Mouse (Mus musculus): ENCODE measurements around the gene Slc25a26. TPM values are rescaled to one million over a fixed set of nuclear protein-coding genes. Genes with fewer than 3 reads are reported as not detected.

Slc25a26 gene
- polyA plus RNA-seq, 1 experiment = 4.6 TPM

GRCm38 (mm10) chr6:94643989-94644388 lies 143.9 kb downstream of the Slc25a26 start:
- Histone ChIP-seq H3K36me3 (ENCODE audit: control insufficient read depth, insufficient read depth) (no peaks in the 10 kb centered on the region), H3K4me3 (ENCODE audit: insufficient read depth, poor library complexity, severe bottlenecking) (no peak overlapping the region), H3ac (ENCODE audit: control insufficient read depth, insufficient read length, low read depth) (no peak overlapping the region), H3K27me3 (ENCODE audit: control insufficient read depth, insufficient read depth, insufficient read length) (no peaks in the 10 kb centered on the region), H3K79me2 (ENCODE audit: control insufficient read depth, insufficient read depth) (peaks cover 29% of the 10 kb centered on the region), H3K79me3 (ENCODE audit: low read depth) (peaks cover 1% of the 10 kb centered on the region)
- no peak for TF ChIP-seq MYOG (IDR thresholded peaks at IDR 0.05; ENCODE audit: control insufficient read depth, extremely low read depth, insufficient read length)
- no peak for TF ChIP-seq CEBPB (IDR thresholded peaks at IDR 0.05; ENCODE audit: low read depth)
- no peak for TF ChIP-seq MYOD1 (IDR thresholded peaks at IDR 0.05; ENCODE audit: control insufficient read depth, insufficient read length, low read depth)
- no peak for TF ChIP-seq FOSL1 (IDR thresholded peaks at IDR 0.05; ENCODE audit: insufficient read depth, low read length, poor library complexity, severe bottlenecking)
- TF ChIP-seq CTCF (IDR thresholded peaks at IDR 0.05; ENCODE audit: control insufficient read depth, insufficient read depth, insufficient read length) = no peak
- no peak for TF ChIP-seq MAX (IDR thresholded peaks at IDR 0.05)
- no peak for TF ChIP-seq USF1 (IDR thresholded peaks at IDR 0.05; ENCODE audit: low read depth)

GRCm38 (mm10) chr6:94644641-94645040 lies 144.5 kb downstream of the Slc25a26 start:
- TF ChIP-seq CEBPB (IDR thresholded peaks at IDR 0.05; ENCODE audit: low read depth) = no peak
- H3K4me3 ChIP-seq (ENCODE audit: insufficient read depth, poor library complexity, severe bottlenecking) = no peak overlapping the region
- H3K79me2 ChIP-seq (ENCODE audit: control insufficient read depth, insufficient read depth) = peaks cover 29% of the 10 kb centered on the region
- H3K79me3 ChIP-seq (ENCODE audit: low read depth) = peaks cover 1% of the 10 kb centered on the region
- no peaks in the 10 kb centered on the region for H3K36me3 ChIP-seq (ENCODE audit: control insufficient read depth, insufficient read depth)
- H3K27me3 ChIP-seq (ENCODE audit: control insufficient read depth, insufficient read depth, insufficient read length) = no peaks in the 10 kb centered on the region
- H3ac ChIP-seq (ENCODE audit: control insufficient read depth, insufficient read length, low read depth) = no peak overlapping the region

- TF ChIP-seq USF1 (IDR thresholded peaks at IDR 0.05; ENCODE audit: low read depth) (no peak), MYOG (IDR thresholded peaks at IDR 0.05; ENCODE audit: control insufficient read depth, extremely low read depth, insufficient read length) (no peak), CEBPB (IDR thresholded peaks at IDR 0.05; ENCODE audit: low read depth) (peak; percentile 74), MYOD1 (IDR thresholded peaks at IDR 0.05; ENCODE audit: control insufficient read depth, insufficient read length, low read depth) (no peak)
- H3K79me2 ChIP-seq (ENCODE audit: control insufficient read depth, insufficient read depth) = peaks cover 26% of the 10 kb centered on the region
- H3K4me3 ChIP-seq (ENCODE audit: insufficient read depth, poor library complexity, severe bottlenecking) = no peak overlapping the region
- no peaks in the 10 kb centered on the region for H3K36me3 ChIP-seq (ENCODE audit: control insufficient read depth, insufficient read depth)
- peaks cover 1% of the 10 kb centered on the region for H3K79me3 ChIP-seq (ENCODE audit: low read depth)
- no peaks in the 10 kb centered on the region for H3K27me3 ChIP-seq (ENCODE audit: control insufficient read depth, insufficient read depth, insufficient read length)
- H3ac ChIP-seq (ENCODE audit: control insufficient read depth, insufficient read length, low read depth) = no peak overlapping the region
Measured at GRCm38 (mm10) chr6:94645723-94646122, 145.6 kb downstream of the Slc25a26 start.

- Histone ChIP-seq H3K4me3 (ENCODE audit: insufficient read depth, poor library complexity, severe bottlenecking) (no peak overlapping the region), H3K27me3 (ENCODE audit: control insufficient read depth, insufficient read depth, insufficient read length) (no peaks in the 10 kb centered on the region), H3K79me2 (ENCODE audit: control insufficient read depth, insufficient read depth) (peaks cover 19% of the 10 kb centered on the region), H3K79me3 (ENCODE audit: low read depth) (peaks cover 1% of the 10 kb centered on the region), H3K36me3 (ENCODE audit: control insufficient read depth, insufficient read depth) (no peaks in the 10 kb centered on the region), H3ac (ENCODE audit: control insufficient read depth, insufficient read length, low read depth) (no peak overlapping the region)
- TF ChIP-seq CTCF (IDR thresholded peaks at IDR 0.05; ENCODE audit: control insufficient read depth, insufficient read depth, insufficient read length) (no peak), FOSL1 (IDR thresholded peaks at IDR 0.05; ENCODE audit: insufficient read depth, low read length, poor library complexity, severe bottlenecking) (no peak), MYOD1 (IDR thresholded peaks at IDR 0.05; ENCODE audit: control insufficient read depth, insufficient read length, low read depth) (peak; percentile 73), MYOG (IDR thresholded peaks at IDR 0.05; ENCODE audit: control insufficient read depth, extremely low read depth, insufficient read length) (no peak), CEBPB (IDR thresholded peaks at IDR 0.05; ENCODE audit: low read depth) (no peak), MAX (IDR thresholded peaks at IDR 0.05) (no peak), USF1 (IDR thresholded peaks at IDR 0.05; ENCODE audit: low read depth) (peak; percentile 88)
Measured at GRCm38 (mm10) chr6:94646274-94646863, 146.2 kb downstream of the Slc25a26 start.

- peaks cover 15% of the 10 kb centered on the region for H3K79me2 ChIP-seq (ENCODE audit: control insufficient read depth, insufficient read depth)
- H3K79me3 ChIP-seq (ENCODE audit: low read depth) = peaks cover 1% of the 10 kb centered on the region
- no peak overlapping the region for H3ac ChIP-seq (ENCODE audit: control insufficient read depth, insufficient read length, low read depth)
- H3K36me3 ChIP-seq (ENCODE audit: control insufficient read depth, insufficient read depth) = no peaks in the 10 kb centered on the region
- TF ChIP-seq MAX (IDR thresholded peaks at IDR 0.05) = no peak
- no peak for TF ChIP-seq MYOG (IDR thresholded peaks at IDR 0.05; ENCODE audit: control insufficient read depth, extremely low read depth, insufficient read length)
- no peak for TF ChIP-seq FOSL1 (IDR thresholded peaks at IDR 0.05; ENCODE audit: insufficient read depth, low read length, poor library complexity, severe bottlenecking)
- no peak for TF ChIP-seq USF1 (IDR thresholded peaks at IDR 0.05; ENCODE audit: low read depth)
- TF ChIP-seq CEBPB (IDR thresholded peaks at IDR 0.05; ENCODE audit: low read depth) = no peak
- no peak for TF ChIP-seq CTCF (IDR thresholded peaks at IDR 0.05; ENCODE audit: control insufficient read depth, insufficient read depth, insufficient read length)
- TF ChIP-seq MYOD1 (IDR thresholded peaks at IDR 0.05; ENCODE audit: control insufficient read depth, insufficient read length, low read depth) = no peak
- H3K4me3 ChIP-seq (ENCODE audit: insufficient read depth, poor library complexity, severe bottlenecking) = no peak overlapping the region
- H3K27me3 ChIP-seq (ENCODE audit: control insufficient read depth, insufficient read depth, insufficient read length) = no peaks in the 10 kb centered on the region
Measured at GRCm38 (mm10) chr6:94646902-94647301, 146.8 kb downstream of the Slc25a26 start.
